Mouse (Mus musculus) stomach, embryonic 15.5 days (tissue): ENCODE measurements around the gene Reep3. TPM values are rescaled to one million over a fixed set of nuclear protein-coding genes. Genes with fewer than 3 reads are reported as not detected.

ENCODE experiments used
- ATAC-seq: fragments of 200-750 bp; cut with Nextera tagmentation; 2 replicates; pipeline ENCODE4 v1.8.0; 2017; ENCODE audit warnings: low read depth, moderate number of reproducible peaks, moderate TSS enrichment; ENCODE audit not compliant: insufficient read depth, low FRiP score
- H3K27ac ChIP-seq: fragments of 300-500 bp; sonication (generic); 2 replicates; pipeline ENCODE4 v1.5.1; 2015; ENCODE audit warnings: mild to moderate bottlenecking, inconsistent platforms
- H3K27me3 ChIP-seq: fragments of 300-500 bp; sonication (generic); replicated peaks from 2 replicates; pipeline ENCODE4 v1.6.1; 2015; ENCODE audit warnings: inconsistent platforms
- H3K36me3 ChIP-seq: fragments of 300-500 bp; sonication (generic); 2 replicates; pipeline ENCODE4 v1.6.1; 2015; ENCODE audit warnings: inconsistent platforms
- H3K4me1 ChIP-seq: fragments of 300-500 bp; sonication (generic); 2 replicates; pipeline ENCODE4 v1.6.1; 2015; ENCODE audit warnings: inconsistent platforms
- H3K4me2 ChIP-seq: fragments of 300-500 bp; sonication (generic); 2 replicates; pipeline ENCODE4 v1.6.1; 2015; ENCODE audit warnings: mild to moderate bottlenecking, inconsistent platforms
- H3K4me3 ChIP-seq: fragments of 300-500 bp; sonication (generic); replicated peaks from 2 replicates; pipeline ENCODE4 v1.5.1; 2015; ENCODE audit warnings: inconsistent platforms
- H3K9ac ChIP-seq: fragments of 300-500 bp; sonication (generic); 2 replicates; pipeline ENCODE4 v1.6.1; 2015; ENCODE audit warnings: inconsistent platforms
- H3K9me3 ChIP-seq: fragments of 300-500 bp; sonication (generic); 2 replicates; pipeline ENCODE4 v1.6.1; 2016; ENCODE audit warnings: inconsistent platforms
- WGBS: fragments of 180-500 bp; shearing (Covaris S2); methylation state at CpG from one replicate; pipeline ENCODE4 v1.1.7; 2015; 5-methylcytosine and 5-hydroxymethylcytosine counted together
- polyA plus RNA-seq: library from polyadenylated mRNA; unstranded; fragments of >200 nt; fragmentation: Nextera tagmentation; extraction: Ambion mirVana; gene quantifications from 2 replicates; pipeline ENCODE4 v1.2.1, GENCODE M21; 2015

Reep3 gene
- polyA plus RNA-seq, 1 experiment from 2014 or later: 47.6 TPM

GRCm38 (mm10) chr10:67023092-67023491 is 73.7 kb downstream of the Reep3 start:
- Histone ChIP-seq H3K9me3 (no peaks in the 10 kb centered on the region), H3K9ac (no peak overlapping the region), H3K27ac (no peak overlapping the region), H3K27me3 (no peaks in the 10 kb centered on the region), H3K4me3 (no peak overlapping the region), H3K4me1 (peaks cover 13% of the 10 kb centered on the region), H3K4me2 (no peak overlapping the region), H3K36me3 (0 out of 2 replicates have a peak, but pooled peaks cover 2% of the 10 kb centered on the region)
- 85% methylated on average over 9 of the region's 9 CpGs for WGBS
- no peak for ATAC-seq

DNA sequence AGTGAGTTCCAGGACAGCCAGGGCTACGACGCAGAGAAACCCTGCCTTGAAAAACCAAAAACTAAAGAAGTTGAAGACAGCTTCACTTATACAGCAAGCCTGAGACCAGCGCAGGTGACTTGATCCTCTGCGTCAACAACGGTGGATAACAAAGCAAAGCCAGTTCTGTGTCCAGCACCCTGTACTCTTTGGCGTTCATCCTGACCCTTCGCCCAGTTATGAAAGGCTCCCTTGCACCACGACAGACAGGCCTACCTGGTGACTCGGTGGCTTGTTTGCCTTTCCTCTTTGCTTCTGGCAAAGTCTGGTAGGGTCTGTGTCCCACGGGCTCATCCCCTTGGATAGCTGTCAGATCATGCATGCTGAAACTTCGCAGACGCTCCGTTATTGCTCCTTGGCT is 75.3 kb downstream of the Reep3 start:
- Histone ChIP-seq H3K4me3 (no peak overlapping the region), H3K4me1 (peaks cover 16% of the 10 kb centered on the region), H3K27ac (no peak overlapping the region), H3K9me3 (no peaks in the 10 kb centered on the region), H3K4me2 (no peak overlapping the region), H3K36me3 (0 out of 2 replicates have a peak, but pooled peaks cover 2% of the 10 kb centered on the region), H3K27me3 (no peaks in the 10 kb centered on the region), H3K9ac (no peak overlapping the region)
- 84% methylated on average over 13 of the region's 13 CpGs for WGBS
- no peak for ATAC-seq

DNA sequence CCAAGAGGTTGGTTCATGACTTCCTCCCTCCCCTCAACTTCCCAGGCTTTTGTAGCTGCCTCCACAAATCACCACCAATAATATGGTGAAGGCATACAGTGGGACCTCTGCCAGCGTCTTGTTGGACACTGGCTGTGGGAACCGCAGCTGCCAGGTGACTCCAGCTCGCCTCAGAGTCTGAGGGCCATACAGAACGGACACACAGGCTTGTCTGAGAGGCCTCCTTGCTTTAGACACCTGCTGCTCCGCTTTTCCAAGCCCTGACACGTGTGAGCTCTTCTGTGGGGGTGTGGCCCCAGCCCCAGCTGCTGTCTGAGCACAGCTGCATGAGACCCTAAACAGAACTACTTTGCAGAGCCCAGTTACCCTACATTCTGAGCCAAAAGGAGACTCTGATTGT is 77.9 kb downstream of the Reep3 start:
- Histone ChIP-seq H3K4me1 (0 out of 2 replicates have a peak, but pooled peaks cover 3% of the 10 kb centered on the region), H3K9me3 (no peaks in the 10 kb centered on the region), H3K36me3 (peaks cover 2% of the 10 kb centered on the region; the same call in 1 of the 2 replicates), H3K9ac (no peak overlapping the region), H3K4me2 (no peak overlapping the region), H3K27me3 (no peaks in the 10 kb centered on the region), H3K27ac (no peak overlapping the region), H3K4me3 (no peak overlapping the region)
- 56% methylated on average over 6 of the region's 6 CpGs for WGBS
- ATAC-seq: no peak

GRCm38 (mm10) chr10:67017891-67018290 is 78.9 kb downstream of the Reep3 start:
- Histone ChIP-seq H3K27ac (no peak overlapping the region), H3K27me3 (no peaks in the 10 kb centered on the region), H3K9ac (no peak overlapping the region), H3K4me3 (no peak overlapping the region), H3K36me3 (peaks cover 2% of the 10 kb centered on the region; the same call in 1 of the 2 replicates), H3K9me3 (no peaks in the 10 kb centered on the region), H3K4me2 (no peak overlapping the region), H3K4me1 (0 out of 2 replicates have a peak, but pooled peaks cover 3% of the 10 kb centered on the region)
- ATAC-seq: no peak
- 87% methylated on average over 4 of the region's 4 CpGs for WGBS

DNA sequence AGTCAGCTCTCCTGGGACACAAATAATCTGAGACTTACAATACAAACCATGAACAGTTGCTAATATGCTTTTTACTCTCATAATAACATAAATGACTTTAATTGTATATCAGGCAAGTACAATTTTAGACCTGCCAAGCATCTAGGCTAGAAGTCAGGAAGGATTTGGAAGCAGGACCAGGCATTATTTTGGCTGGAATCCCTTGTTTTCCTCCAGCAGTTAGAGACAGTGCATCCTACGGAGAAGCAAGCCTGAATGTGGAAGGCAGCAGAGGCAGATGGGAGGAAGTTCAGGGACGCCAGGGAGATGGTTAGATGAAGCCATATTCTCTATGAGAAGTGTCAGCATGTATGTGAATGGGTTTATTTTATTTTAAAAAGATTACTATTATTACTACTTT is 79.4 kb downstream of the Reep3 start:
- no peak for ATAC-seq
- Histone ChIP-seq H3K9me3 (no peaks in the 10 kb centered on the region), H3K36me3 (peaks cover 2% of the 10 kb centered on the region; the same call in 1 of the 2 replicates), H3K27ac (no peak overlapping the region), H3K27me3 (no peaks in the 10 kb centered on the region), H3K4me1 (0 out of 2 replicates have a peak, but pooled peaks cover 3% of the 10 kb centered on the region), H3K9ac (no peak overlapping the region), H3K4me2 (no peak overlapping the region), H3K4me3 (no peak overlapping the region)
- whole genome bisulfite sequencing: 69% methylated on average over 2 of the region's 2 CpGs

DNA sequence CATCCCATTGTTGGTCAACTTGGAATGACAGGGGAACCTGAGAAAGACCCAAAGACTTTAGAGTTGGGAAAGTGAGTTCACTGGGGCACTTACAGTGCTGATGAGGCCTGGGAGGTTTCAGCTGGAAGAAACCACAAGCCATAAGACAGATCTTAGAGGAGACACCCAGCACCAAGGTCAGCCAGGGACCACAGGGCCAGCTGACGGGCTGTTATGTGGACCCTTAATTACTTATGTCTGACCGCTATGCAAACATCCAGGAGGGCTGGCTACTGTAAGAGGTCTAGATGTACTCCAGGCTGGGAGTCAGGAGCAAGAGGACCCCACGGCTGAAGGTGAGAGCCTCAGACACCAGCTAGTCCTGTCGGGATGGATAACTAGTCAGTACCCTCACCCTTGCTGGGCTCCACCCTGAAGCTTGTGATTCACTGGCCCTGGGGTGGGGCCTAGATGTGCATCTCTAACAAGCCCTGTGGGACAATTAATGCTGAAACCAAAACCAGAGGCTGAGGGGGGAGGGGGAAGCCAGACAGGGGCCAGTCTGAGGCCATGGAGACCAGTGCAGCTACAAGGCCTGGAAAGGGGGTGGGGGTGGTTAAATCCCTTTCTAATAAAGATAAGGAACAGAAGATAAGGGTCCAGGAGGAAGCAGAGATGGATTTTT is 80.0 kb downstream of the Reep3 start:
- H3K36me3 ChIP-seq: peaks cover 2% of the 10 kb centered on the region; the same call in 1 of the 2 replicates
- H3K9me3 ChIP-seq: no peaks in the 10 kb centered on the region
- 62% methylated on average over 4 of the region's 4 CpGs for whole genome bisulfite sequencing
- no peak overlapping the region for H3K9ac ChIP-seq
- no peak overlapping the region for H3K4me3 ChIP-seq
- H3K4me1 ChIP-seq: 0 out of 2 replicates have a peak, but pooled peaks cover 3% of the 10 kb centered on the region
- H3K27me3 ChIP-seq: no peaks in the 10 kb centered on the region
- H3K27ac ChIP-seq: no peak overlapping the region
- peak; percentile 35; the same call in 1 of the 2 replicates for ATAC-seq
- no peak overlapping the region for H3K4me2 ChIP-seq

- WGBS: 90% methylated on average over 12 of the region's 12 CpGs
- Histone ChIP-seq H3K27me3 (no peaks in the 10 kb centered on the region), H3K4me2 (no peak overlapping the region), H3K4me3 (no peak overlapping the region), H3K9me3 (no peaks in the 10 kb centered on the region), H3K36me3 (no peaks in the 10 kb centered on the region; the same call in 1 of the 2 replicates), H3K9ac (no peak overlapping the region), H3K27ac (no peak overlapping the region), H3K4me1 (0 out of 2 replicates have a peak, but pooled peaks cover 3% of the 10 kb centered on the region)
- no peak for ATAC-seq
Observed at GRCm38 (mm10) chr10:67014746-67015145, 82.0 kb downstream of the Reep3 start.

- Histone ChIP-seq H3K27me3 (no peaks in the 10 kb centered on the region), H3K9me3 (no peaks in the 10 kb centered on the region), H3K27ac (no peak overlapping the region), H3K4me3 (no peak overlapping the region), H3K36me3 (no peaks in the 10 kb centered on the region; the same call in 1 of the 2 replicates), H3K4me1 (no peaks in the 10 kb centered on the region), H3K9ac (no peak overlapping the region), H3K4me2 (no peak overlapping the region)
- WGBS: 85% methylated on average over 12 of the region's 12 CpGs
- ATAC-seq: no peak; the same call in 1 of the 2 replicates
Observed at GRCm38 (mm10) chr10:67010521-67010920, 86.2 kb downstream of the Reep3 start.

GRCm38 (mm10) chr10:67004527-67005042 is 92.2 kb downstream of the Reep3 start:
- H3K36me3 ChIP-seq: no peaks in the 10 kb centered on the region
- peak overlapping the region; percentile 92 for H3K27ac ChIP-seq
- H3K9me3 ChIP-seq: no peaks in the 10 kb centered on the region
- peak overlapping the region; percentile 73 for H3K4me2 ChIP-seq
- H3K4me1 ChIP-seq: peaks cover 19% of the 10 kb centered on the region
- H3K4me3 ChIP-seq: peak overlapping the region; percentile 36
- no peaks in the 10 kb centered on the region for H3K27me3 ChIP-seq
- no peak for ATAC-seq
- 3% methylated on average over 12 of the region's 12 CpGs for WGBS
- H3K9ac ChIP-seq: no peak overlapping the region

- no peaks in the 10 kb centered on the region for H3K27me3 ChIP-seq
- H3K4me2 ChIP-seq: peak overlapping the region; percentile 73
- no peaks in the 10 kb centered on the region for H3K9me3 ChIP-seq
- H3K36me3 ChIP-seq: no peaks in the 10 kb centered on the region
- peak overlapping the region; percentile 92 for H3K27ac ChIP-seq
- H3K4me1 ChIP-seq: peaks cover 19% of the 10 kb centered on the region
- peak overlapping the region; percentile 36 for H3K4me3 ChIP-seq
- peak overlapping the region; percentile 4; the same call in 1 of the 2 replicates for H3K9ac ChIP-seq
- under 1% methylated on average over 22 of the region's 22 CpGs for WGBS
- peak; percentile 44 for ATAC-seq
Observed at GRCm38 (mm10) chr10:67003743-67004526, 92.8 kb downstream of the Reep3 start.

DNA sequence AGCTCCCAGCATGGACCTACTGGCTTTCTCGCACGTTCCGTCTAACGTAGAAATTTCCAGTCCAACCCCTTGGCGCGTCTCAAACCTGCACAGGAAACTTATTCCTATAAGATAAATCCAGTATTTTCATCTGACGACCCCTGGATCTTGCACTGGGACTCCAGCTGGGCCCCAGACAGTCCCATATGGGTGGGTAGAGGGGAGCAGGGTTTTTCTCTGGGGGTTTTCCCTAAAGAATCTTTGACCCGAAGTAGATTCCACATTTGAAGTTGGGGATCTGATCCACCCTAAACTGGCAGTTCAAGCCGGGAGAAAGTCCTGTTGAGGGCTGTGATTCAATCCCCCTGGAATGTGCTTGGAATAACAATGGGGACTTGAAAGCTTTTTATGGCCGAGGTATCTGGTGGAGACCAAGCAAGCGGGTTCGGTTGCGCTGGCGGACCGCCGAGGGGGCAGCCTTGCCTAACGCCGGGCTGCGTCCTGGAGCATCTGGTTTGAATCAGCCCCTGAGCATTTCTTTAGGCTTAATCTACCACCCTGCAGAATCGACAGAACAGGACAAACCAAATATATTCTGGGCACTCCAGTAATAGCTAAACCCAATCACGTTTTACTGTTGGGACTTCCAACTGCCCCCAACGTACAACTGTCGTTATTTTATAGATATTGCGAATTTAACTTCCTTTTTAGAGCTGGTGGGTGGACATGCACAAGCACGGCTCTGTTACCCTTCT is 93.6 kb downstream of the Reep3 start:
- Histone ChIP-seq H3K4me2 (peak overlapping the region; percentile 73), H3K4me1 (peaks cover 19% of the 10 kb centered on the region), H3K27me3 (no peaks in the 10 kb centered on the region), H3K36me3 (no peaks in the 10 kb centered on the region), H3K9ac (0 out of 2 replicates have a peak overlapping the region, but pooled peaks have one; percentile 20), H3K4me3 (peak overlapping the region; percentile 36), H3K9me3 (no peaks in the 10 kb centered on the region), H3K27ac (peak overlapping the region; percentile 92)
- under 1% methylated on average over 25 of the region's 25 CpGs for WGBS
- ATAC-seq: peak; percentile 23; the same call in 1 of the 2 replicates
